Comparison of ENCODE assay signal across 13 mouse cellular contexts in the genomic region with DNA sequence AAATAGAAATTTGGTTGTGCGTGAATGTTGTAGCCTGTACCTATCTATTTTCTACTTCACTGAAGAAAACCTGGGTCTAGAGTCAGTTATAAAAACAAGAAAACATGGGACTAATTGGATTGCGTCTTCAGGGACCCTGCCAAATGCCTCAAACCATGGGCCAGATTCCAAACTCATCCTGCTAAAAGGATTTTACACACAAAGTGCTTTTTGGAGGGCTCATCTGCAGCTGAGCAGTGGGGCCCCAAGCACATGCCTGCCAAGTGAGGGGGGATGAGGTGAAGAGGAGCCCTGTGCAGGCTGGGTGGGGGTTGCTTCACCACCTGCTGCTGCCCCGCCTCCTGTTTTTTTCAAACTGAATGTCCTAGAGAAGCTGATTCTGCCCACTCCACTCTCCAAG.
A peak's percentile ranks its signal among the peaks of the same experiment; 100 is the strongest.
DNase-seq lines count a peak whose midpoint lies in the region; ATAC-seq and TF ChIP-seq lines count a peak whose summit lies in the region.
"Had no signal": no experiment of that assay in that cellular context is flagged by ENCODE, and none has a peak within 500 bp of the region (broad histone marks: within the 10 kb centered on the region; RNA-seq: fewer than 3 reads in every experiment).

No protein-coding gene starts in this region.

- H3K9me3 ChIP-seq in hindbrain, embryonic 14.5 days (ENCODE audit: control insufficient read depth, low read length), result no peaks in the 10 kb centered on the region
- no peaks in the 10 kb centered on the region for H3K9me3 ChIP-seq in hindbrain, embryonic 10.5 days
- H3K9me3 ChIP-seq in neural tube, embryonic 13.5 days, result no peaks in the 10 kb centered on the region
- H3K9me3 ChIP-seq in embryonic facial prominence, embryonic 13.5 days, result no peaks in the 10 kb centered on the region
- no peaks in the 10 kb centered on the region for H3K9me3 ChIP-seq in neural tube, embryonic 14.5 days (ENCODE audit: control insufficient read depth, low read length)
- no peaks in the 10 kb centered on the region for H3K9me3 ChIP-seq in liver, postnatal 0 days (ENCODE audit: low read length)
- H3K9me3 ChIP-seq: megakaryocyte, embryonic 14.5 days had no signal

- H3K36me3 ChIP-seq in hindbrain, embryonic 14.5 days (replicated peaks; ENCODE audit: control insufficient read depth, insufficient read depth), result no peaks in the 10 kb centered on the region
- H3K36me3 ChIP-seq in hindbrain, embryonic 10.5 days, result peaks cover 4% of the 10 kb centered on the region; the same call in 1 of the 2 replicates
- no peaks in the 10 kb centered on the region for H3K36me3 ChIP-seq in neural tube, embryonic 13.5 days
- no peaks in the 10 kb centered on the region for H3K36me3 ChIP-seq in embryonic facial prominence, embryonic 13.5 days
- no peaks in the 10 kb centered on the region for H3K36me3 ChIP-seq in neural tube, embryonic 14.5 days (ENCODE audit: control insufficient read depth, insufficient read depth, low read length)
- H3K36me3 ChIP-seq in liver, postnatal 0 days (replicated peaks; ENCODE audit: insufficient read depth, low read length), result peaks cover 3% of the 10 kb centered on the region; the same call in 1 of the 2 replicates

- no peak overlapping the region for H3K4me3 ChIP-seq in hindbrain, embryonic 14.5 days (replicated peaks; ENCODE audit: low read length)
- H3K4me3 ChIP-seq in hindbrain, embryonic 10.5 days, result no peak overlapping the region
- H3K4me3 ChIP-seq in neural tube, embryonic 13.5 days, result no peak overlapping the region
- H3K4me3 ChIP-seq in embryonic facial prominence, embryonic 13.5 days, result no peak overlapping the region
- no peak overlapping the region for H3K4me3 ChIP-seq in neural tube, embryonic 14.5 days (ENCODE audit: low read depth, low read length)
- H3K4me3 ChIP-seq in liver, postnatal 0 days (ENCODE audit: low read depth, low read length), result no peak overlapping the region
- H3K4me3 ChIP-seq: megakaryocyte, embryonic 14.5 days had no signal

- no peak overlapping the region for H3K4me2 ChIP-seq in hindbrain, embryonic 14.5 days (replicated peaks)
- H3K4me2 ChIP-seq in neural tube, embryonic 13.5 days, result no peak overlapping the region
- H3K4me2 ChIP-seq in embryonic facial prominence, embryonic 13.5 days, result no peak overlapping the region
- H3K4me2 ChIP-seq in neural tube, embryonic 14.5 days (ENCODE audit: low read depth, low read length), result no peak overlapping the region
- no peak overlapping the region for H3K4me2 ChIP-seq in liver, postnatal 0 days (ENCODE audit: low read depth, low read length)

- H3K9ac ChIP-seq in hindbrain, embryonic 14.5 days, result no peak overlapping the region
- H3K9ac ChIP-seq in neural tube, embryonic 13.5 days, result no peak overlapping the region
- no peak overlapping the region for H3K9ac ChIP-seq in embryonic facial prominence, embryonic 13.5 days
- H3K9ac ChIP-seq in neural tube, embryonic 14.5 days (replicated peaks; ENCODE audit: low read depth, low read length), result no peak overlapping the region
- H3K9ac ChIP-seq in liver, postnatal 0 days (replicated peaks), result no peak overlapping the region
- H3K9ac ChIP-seq: liver, embryonic 14.5 days had no signal

- no peak for TF ChIP-seq CTCF in liver, postnatal 0 days (IDR thresholded peaks at IDR 0.05; ENCODE audit: low read depth)

- H3K27ac ChIP-seq in hindbrain, embryonic 14.5 days, result no peak overlapping the region
- H3K27ac ChIP-seq in hindbrain, embryonic 10.5 days, result no peak overlapping the region
- H3K27ac ChIP-seq in neural tube, embryonic 13.5 days (replicated peaks), result peak overlapping the region; percentile 62
- peak overlapping the region; percentile 75 for H3K27ac ChIP-seq in embryonic facial prominence, embryonic 13.5 days
- peak overlapping the region; percentile 55; the same call in 1 of the 2 replicates for H3K27ac ChIP-seq in neural tube, embryonic 14.5 days (ENCODE audit: low read depth, low read length)
- no peak overlapping the region for H3K27ac ChIP-seq in liver, postnatal 0 days (ENCODE audit: low read depth)
- H3K27ac ChIP-seq: liver, embryonic 14.5 days had no signal

- TF ChIP-seq EP300 in liver, postnatal 0 days (IDR thresholded peaks at IDR 0.05; ENCODE audit: low read depth), result no peak

- peaks cover 12% of the 10 kb centered on the region for H3K4me1 ChIP-seq in hindbrain, embryonic 14.5 days (replicated peaks; ENCODE audit: control insufficient read depth, insufficient read depth, low read length)
- peaks cover 12% of the 10 kb centered on the region for H3K4me1 ChIP-seq in hindbrain, embryonic 10.5 days (replicated peaks)
- peaks cover 43% of the 10 kb centered on the region for H3K4me1 ChIP-seq in neural tube, embryonic 13.5 days (replicated peaks)
- H3K4me1 ChIP-seq in embryonic facial prominence, embryonic 13.5 days, result peaks cover 41% of the 10 kb centered on the region
- H3K4me1 ChIP-seq in neural tube, embryonic 14.5 days (ENCODE audit: control insufficient read depth, insufficient read depth, low read length), result peaks cover 14% of the 10 kb centered on the region
- peaks cover 14% of the 10 kb centered on the region; the same call in 1 of the 2 replicates for H3K4me1 ChIP-seq in liver, postnatal 0 days (ENCODE audit: insufficient read depth)

- H3K27me3 ChIP-seq in hindbrain, embryonic 14.5 days (ENCODE audit: control insufficient read depth, insufficient read depth, low read length), result no peaks in the 10 kb centered on the region
- no peaks in the 10 kb centered on the region for H3K27me3 ChIP-seq in hindbrain, embryonic 10.5 days (ENCODE audit: insufficient read depth, poor library complexity, severe bottlenecking)
- no peaks in the 10 kb centered on the region for H3K27me3 ChIP-seq in neural tube, embryonic 13.5 days
- H3K27me3 ChIP-seq in embryonic facial prominence, embryonic 13.5 days, result no peaks in the 10 kb centered on the region
- no peaks in the 10 kb centered on the region for H3K27me3 ChIP-seq in neural tube, embryonic 14.5 days (ENCODE audit: control insufficient read depth, insufficient read depth, low read length)
- no peaks in the 10 kb centered on the region for H3K27me3 ChIP-seq in liver, postnatal 0 days (ENCODE audit: insufficient read depth, low read length)

- WGBS in hindbrain, embryonic 14.5 days, result 62% methylated on average over 3 of the region's 3 CpGs
- 94% methylated on average over 3 of the region's 3 CpGs for WGBS in hindbrain, embryonic 10.5 days
- 55% methylated on average over 3 of the region's 3 CpGs for WGBS in neural tube, embryonic 13.5 days
- 63% methylated on average over 3 of the region's 3 CpGs for WGBS in embryonic facial prominence, embryonic 13.5 days
- WGBS in neural tube, embryonic 14.5 days, result 63% methylated on average over 3 of the region's 3 CpGs
- WGBS in liver, postnatal 0 days (ENCODE audit: insufficient replicate concordance), result 86% methylated on average over 3 of the region's 3 CpGs

- peak; percentile 57 for DNase-seq in hindbrain, embryonic 14.5 days (ENCODE audit: low spot score)
- DNase-seq in hindbrain, embryonic 10.5 days (ENCODE audit: low spot score), result no peak
- no peak for DNase-seq in neural tube, embryonic 10.5 days (ENCODE audit: extremely low spot score, low spot score)
- no peak for DNase-seq in liver, postnatal 0 days
- DNase-seq in cerebellum, adult 11-12 months, result no peak
- DNase-seq: cerebellum, adult 8-10 months; gastrocnemius, postnatal 25 days; heart, postnatal 14 days had no signal

- ATAC-seq in hindbrain, embryonic 14.5 days (ENCODE audit: low FRiP score), result peak; percentile 64; the same call in 1 of the 2 replicates
- ATAC-seq in neural tube, embryonic 13.5 days (ENCODE audit: low read depth), result peak; percentile 70
- ATAC-seq in embryonic facial prominence, embryonic 13.5 days (ENCODE audit: insufficient number of reproducible peaks, insufficient read depth, low FRiP score, low TSS enrichment, low read depth), result no peak
- ATAC-seq in neural tube, embryonic 14.5 days (ENCODE audit: low read depth), result no peak
- no peak for ATAC-seq in liver, postnatal 0 days

Comparison
In these comparisons a context has a peak if more than half of its experiments do, and no peak if none do; other contexts are left out.
1. ATAC-seq: peak in hindbrain, embryonic 14.5 days (single experiment) and neural tube, embryonic 13.5 days (single experiment); none in embryonic facial prominence, embryonic 13.5 days (single experiment), neural tube, embryonic 14.5 days (single experiment) and liver, postnatal 0 days (single experiment).
2. H3K27ac ChIP-seq: peak in neural tube, embryonic 13.5 days (single experiment), embryonic facial prominence, embryonic 13.5 days (single experiment) and neural tube, embryonic 14.5 days (single experiment); none in hindbrain, embryonic 14.5 days (single experiment), hindbrain, embryonic 10.5 days (single experiment) and liver, postnatal 0 days (single experiment).